Mouse (Mus musculus) kidney, postnatal 25 days (tissue): ENCODE data around the gene Kri1.
"Not testable (repeated sequence)": the region's sequence is repeated elsewhere in the genome, so short reads cannot be mapped to it uniquely, and the experiment has no call there.

ENCODE experiments used
- DNase-seq, 2 experiments: peaks; one replicate each; pipeline ENCODE4 v3.0.0; 2021; ENCODE audit warnings: mixed read lengths in 2 of 2

The Kri1 gene

DNA sequence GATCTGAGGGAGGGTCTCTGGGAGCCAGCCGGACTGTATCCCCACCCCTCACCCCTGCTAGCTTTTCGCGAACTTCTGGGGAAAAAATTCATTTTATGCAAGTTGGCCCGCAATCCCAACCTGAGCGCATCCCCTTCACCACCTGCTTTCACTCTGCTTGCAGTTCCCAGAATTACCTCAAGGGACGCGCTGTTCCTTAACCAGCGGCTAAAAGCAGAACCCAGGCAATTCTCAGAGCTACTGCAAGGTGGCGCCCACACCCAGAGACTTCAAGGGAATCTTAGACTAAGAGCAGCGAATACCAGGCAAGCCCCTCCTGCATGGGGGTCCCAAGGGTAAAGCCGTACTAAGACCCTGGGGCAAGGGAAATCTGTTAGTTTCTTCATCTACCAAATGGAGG lies 46.4 kb downstream of the Kri1 start:
- DNase-seq: peak; percentile 88 to 94

DNA sequence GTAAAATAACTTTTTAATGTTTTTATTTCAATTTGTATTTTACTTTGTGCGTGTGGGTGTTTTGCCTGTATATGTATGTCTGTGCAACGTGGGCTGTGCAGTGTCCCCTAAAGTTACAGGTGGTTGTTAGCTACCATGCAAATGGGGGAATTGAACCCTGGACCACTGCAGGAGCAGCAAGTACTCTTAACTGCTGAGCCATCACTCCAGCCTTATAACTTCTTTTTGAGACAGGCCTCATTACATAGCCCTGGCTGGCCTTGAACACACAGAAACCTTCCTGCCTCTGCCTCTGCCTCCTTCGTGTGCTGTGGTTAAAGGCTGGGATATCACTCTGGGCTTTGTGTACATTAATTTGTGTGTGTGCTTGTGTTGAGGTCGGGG lies 48.3 kb downstream of the Kri1 start:
- no peak for DNase-seq

DNA sequence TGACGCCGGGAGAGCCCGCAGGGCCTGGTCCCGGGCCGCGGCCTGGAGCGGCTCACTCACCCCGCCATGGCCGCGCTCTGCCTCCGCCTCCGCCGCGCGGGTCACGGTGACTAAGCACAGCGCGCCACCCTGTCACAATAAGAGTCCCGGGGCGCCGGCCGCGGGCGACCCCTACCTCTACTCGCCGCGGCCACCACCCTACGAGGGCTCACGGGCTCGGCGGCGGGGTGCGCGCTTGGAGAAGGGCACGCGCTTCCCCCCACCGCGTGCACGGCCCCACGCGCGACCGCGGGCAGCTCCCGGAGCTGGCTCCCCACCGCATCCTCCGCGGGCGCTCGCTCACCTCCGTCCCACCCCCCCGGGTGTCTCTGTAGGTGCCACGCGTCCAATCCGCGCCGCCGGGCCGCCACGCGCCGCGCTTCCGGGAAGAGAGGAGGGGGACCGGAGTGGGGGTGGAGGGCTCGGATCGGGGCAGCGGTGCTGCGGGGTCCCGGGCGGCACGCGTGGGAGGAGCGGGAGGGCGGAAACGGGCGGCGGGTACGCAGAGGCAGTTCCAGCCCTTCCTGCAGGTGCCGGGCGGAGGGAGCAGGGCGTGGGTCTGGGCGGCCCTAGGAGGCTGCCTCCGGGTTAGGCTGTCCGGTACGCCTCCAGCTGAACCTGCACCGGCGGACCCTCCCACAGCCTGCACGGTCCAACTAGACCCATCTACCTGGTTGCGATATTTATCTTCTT lies 48.9 kb downstream of the Kri1 start, which contains the start of gene Keap1:
Gene Keap1, minus strand, starts transcription at position 629 of the 732 bp plus-strand sequence.
- DNase-seq: peak; percentile 85 to 92

DNA sequence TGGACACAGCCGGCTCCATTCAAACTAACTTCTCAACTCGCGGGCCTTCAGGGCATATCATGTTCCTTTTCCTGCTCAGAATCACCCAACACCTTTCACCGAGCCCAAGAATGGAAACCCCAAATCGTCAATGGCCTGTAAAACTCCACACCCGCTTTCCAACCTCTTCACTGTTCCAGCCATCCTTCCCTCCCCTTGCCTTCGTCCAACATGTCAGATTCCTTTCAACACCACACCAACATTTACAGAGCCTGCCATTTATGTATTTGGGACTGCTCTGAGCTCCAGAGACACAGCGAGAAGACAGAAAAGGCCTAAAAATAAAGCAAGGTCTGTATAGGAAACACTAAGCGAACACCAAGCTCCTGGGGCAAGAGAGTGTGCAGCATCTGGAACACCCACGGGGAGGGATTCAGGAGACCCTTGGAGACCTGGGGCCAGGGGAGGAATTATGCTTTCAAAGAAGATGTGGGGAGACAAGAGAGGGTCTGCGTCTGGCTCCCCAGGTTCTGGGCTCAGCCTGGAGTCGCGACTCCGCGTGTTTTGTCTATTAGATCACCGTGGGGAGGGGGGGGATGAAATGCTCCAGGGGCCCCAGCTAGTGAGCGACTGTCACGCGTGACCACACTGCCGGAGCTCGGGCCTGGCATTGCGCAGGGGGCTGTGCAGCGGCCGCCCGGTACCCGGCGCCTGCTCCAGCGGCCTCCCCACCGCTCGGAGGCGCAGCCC lies 49.6 kb downstream of the Kri1 start:
- DNase-seq: peak; percentile 21 to 47

DNA sequence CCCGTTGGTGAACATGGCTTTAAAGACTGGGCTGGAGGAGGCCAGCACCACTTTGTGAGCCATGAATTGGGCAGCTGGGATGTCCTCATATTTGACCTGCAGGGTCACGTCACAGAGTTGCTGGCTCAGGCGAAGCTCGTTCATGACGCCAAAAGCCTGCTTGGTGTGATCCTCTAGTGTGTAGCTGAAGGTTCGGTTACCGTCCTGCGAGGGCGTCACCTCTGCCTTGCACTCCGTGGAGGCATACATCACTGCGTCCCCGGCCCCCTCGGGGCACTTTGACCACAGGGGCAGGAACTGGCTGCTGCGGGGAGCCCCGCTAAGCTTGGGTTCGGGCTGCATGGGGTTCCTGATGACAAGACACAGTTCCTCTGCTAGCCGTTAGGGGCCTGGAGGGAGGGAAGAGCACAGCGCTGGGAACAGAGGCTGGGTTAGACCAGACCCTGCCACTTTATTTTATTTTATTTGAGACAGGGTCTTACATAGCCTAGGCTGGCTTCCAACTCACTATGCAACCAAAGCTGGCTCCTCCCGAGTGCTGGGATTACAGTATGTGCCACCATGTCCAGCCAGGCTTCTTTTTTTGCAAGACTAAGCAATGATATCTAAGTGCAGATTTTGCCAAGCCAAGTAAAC lies 50.3 kb downstream of the Kri1 start:
- peak in 1 of 2 experiments; percentile 45 for DNase-seq

DNA sequence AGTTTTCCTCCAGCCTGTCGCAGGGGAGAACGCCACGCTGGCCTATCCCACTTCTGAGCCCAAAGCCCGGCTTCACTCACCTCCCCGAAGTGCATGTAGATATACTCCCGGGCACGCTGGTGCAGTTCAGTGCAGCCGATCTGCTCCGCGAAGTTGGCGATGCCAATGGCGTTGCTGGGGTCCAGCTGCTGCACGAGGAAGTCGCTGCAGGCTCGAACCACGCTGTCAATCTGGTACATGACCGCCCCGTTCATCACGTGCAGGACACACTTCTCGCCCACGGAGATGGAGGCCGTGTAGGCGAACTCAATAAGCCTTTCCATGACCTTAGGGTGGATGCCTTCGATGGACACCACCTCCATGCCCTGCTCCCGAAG lies 50.8 kb downstream of the Kri1 start:
- no peak for DNase-seq

DNA sequence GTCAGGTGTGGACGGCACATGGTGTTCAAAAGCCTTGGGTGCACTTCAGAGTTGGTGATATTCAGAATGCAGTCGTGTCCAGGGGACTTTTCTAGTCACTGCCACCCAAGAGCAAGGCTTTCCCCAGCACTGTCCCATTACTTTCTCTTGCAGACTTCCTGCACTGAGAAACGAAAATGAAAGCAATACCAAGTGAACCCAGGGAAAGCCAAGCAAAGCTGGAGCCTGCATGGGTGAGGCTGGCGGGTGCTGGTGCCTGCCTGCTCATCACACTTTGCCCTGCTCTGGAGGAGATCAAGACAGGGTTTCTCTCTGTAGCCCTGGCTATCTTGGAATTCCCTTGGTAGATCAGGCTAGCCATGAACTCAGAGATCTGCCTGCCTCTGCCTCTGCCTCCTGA lies 52.4 kb downstream of the Kri1 start:
- peak in 1 of 2 experiments; percentile 23 for DNase-seq

DNA sequence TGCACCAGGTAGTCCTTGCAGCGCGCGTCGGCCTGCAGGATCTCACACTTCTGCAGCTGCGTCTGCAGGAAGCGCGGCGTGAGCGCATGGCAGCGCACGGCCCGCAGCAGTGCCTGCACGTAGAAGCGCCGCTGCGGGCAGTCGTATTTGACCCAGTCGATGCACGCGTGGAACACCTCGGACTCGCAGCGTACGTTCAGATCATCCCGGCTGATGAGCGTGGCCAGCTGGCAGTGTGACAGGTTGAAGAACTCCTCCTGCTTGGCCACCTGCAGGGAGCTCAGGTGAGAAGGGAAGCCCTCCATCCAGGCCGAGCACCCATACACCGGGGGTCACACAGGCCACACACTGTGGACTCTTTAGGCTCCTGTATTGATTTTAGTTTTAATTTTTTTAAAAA lies 54.0 kb downstream of the Kri1 start:
- DNase-seq: no peak

DNA sequence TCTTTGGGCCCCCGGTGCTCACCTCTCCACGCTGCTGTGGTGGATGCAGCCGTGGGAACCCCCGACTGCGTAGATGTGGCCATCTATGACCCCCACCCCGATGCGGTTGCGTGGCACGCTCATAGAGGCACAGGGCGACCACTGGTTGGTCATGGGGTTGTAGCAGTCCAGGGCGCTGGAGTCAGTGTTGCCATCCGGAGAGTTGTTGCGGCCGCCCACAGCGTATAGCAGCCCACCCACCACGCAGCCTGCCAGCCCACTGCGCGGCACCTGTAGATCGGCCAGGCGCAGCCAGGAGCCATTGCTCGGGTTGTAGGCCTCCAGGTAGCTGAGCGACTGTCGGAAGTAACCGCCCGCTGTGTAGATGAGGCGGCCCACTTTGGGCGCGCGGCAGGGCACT lies 54.4 kb downstream of the Kri1 start:
- DNase-seq: peak in 1 of 2 experiments; percentile 36

DNA sequence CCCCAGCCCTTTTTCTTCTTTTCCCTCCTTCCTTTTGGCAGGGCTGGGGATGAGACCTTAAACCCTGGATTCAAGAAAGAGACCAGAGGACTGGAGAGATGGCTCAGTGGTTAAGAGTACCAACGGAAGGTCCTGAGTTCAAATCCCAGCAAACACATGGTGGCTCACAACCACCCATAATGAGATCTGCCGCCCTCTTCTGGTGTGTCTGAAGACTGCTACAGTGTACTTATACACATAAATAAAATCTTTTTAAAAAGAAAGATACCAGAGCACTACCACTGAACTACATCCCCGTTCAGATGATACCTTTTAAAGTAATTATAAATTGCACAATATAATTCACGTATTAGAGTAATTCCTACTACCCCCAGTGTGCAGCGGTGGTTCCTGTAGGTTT lies 54.9 kb downstream of the Kri1 start:
- DNase-seq: no peak

DNA sequence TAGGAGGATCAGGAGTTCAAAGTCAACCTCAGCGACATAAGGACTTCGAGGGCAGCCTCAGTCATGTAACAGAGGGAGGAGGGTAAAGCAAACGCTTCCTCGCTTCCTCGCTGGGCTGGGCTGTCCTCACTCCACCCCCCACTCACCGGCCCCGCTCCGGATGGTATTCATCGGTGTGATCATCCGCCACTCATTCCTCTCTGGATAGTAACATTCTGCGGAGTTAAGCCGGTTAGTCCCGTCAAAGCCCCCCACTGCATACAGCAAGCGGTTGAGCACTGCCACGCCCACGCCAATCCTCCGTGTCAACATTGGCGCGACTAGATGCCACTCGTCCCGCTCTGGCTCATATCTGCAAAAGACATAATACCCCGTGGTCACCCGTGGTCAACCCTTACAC lies 56.2 kb downstream of the Kri1 start:
- DNase-seq: no peak

DNA sequence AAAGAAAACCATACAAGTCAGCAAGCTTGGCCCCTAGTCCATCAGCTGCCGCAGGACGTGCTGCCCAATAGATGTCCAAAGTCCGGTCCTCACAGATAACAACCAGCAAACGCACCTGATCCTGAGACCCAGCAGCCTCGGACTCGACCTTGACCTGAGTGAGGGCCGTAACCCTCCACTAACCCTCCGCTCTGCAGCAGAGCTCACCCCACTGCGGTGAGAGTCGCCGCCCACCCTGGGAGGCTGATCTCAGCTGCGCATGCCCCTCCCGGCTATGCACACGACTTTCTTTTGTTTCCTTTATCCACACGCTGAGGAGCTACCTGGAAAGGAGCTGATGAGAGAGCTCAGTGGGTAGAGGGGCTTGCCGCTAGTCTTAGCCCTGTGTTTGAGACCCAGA lies 60.4 kb downstream of the Kri1 start:
- DNase-seq: peak in 1 of 2 experiments; percentile 38

DNA sequence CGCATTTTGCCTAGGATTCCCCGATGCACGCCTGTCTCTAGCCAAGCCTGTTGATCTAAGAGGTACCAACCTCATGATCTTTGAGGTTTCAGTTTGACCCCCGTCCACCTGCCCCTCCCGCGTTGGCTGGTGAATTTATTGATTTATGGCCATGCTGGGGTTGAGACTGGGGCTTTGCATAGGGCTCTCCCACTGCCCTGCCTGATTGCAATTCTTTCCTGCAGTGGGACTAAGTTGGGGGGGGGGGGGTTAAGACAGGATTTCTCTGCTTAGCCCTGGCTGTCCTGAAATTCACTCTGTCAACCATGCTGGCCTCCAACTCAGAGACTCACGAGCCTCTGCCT lies 62.4 kb downstream of the Kri1 start:
- no peak for DNase-seq

DNA sequence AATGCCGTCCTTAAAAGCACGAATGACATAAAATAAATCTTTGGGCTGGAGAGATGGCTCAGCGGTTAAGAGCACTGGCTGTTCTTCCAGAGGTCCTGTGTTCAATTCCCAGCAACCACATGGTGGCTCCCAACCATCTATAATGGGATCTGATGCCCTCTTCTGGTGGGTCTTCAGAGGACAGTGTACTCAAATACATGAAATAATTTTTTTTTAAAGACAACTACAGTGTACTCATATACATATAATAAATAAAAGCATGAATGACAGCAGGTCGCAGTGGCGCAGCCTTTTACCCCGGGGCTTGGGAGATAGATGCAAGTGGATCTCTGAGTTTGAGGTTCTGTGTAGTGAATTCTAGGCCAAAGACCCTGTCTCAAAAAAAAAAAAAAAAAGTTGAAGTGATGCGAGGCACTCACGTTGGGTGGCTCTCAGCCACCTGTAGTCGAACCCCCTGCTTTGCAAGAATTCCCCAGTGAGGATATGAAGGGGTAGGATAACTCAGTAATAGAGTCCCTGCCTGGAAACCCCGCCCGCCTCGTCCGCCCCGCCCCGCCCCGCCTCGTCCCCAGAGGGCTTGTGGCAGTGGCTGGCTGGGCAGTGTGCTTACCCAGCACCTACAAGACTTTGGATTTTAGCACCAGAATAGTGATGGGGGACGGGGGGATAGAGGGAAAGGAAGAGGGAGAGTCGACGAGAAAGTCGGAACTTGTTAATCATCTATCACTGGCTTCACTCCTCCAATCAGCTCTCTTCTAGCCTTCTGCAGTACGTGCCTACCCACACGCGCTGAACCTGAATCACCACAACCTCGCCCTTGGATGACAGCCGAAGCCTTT lies 63.0 kb downstream of the Kri1 start:
- peak; percentile 62 to 66 for DNase-seq

DNA sequence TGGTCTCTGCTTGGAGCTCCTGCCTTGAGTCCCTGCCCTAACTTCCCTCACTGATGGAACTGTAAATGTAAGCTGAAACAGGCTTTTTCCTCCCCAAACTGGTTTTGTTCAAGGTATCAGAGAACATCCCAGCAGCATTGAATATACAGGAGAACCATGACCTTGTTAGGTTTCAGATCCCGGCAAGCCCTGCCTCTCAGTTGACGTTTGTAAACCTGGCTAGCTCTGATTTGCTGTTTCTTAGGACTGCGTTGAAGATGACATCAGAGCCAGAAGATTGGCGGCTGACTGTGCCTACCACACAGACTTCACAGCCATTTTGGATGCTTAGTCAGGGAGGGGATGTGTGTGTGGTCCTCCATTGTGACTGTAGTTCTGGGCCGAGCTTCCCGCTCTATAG lies 63.9 kb downstream of the Kri1 start:
- no peak for DNase-seq

DNA sequence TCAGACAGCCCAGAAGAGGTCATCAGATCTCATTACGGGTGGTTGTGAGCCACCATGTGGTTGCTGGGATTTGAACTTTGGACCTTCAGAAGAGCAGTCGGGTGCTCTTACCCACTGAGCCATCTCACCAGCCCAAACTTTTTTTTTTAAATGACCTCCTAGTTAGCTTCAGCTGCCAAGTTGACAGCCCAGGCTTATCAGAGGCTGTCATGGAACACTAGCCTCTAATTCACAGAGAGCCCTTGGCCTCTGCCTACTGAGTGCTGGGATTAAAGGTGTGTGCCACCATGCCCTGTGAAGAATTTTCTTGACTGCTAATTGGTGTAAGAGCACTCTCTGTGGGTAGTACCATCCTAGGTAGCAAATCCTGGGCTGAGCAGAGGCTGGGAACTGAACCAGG lies 64.3 kb downstream of the Kri1 start:
- DNase-seq: not testable (repeated sequence)
